Mouse (Mus musculus) heart, postnatal 0 days (tissue): ENCODE measurements at regions not wholly inside any gene's neighbourhood (a gene's known extent, or its start where the extent isn't known, plus 50 kb on each side); places are given as distances from the start of the nearest gene placed in this dataset.

Experiments
- CTCF ChIP-seq: IDR thresholded peaks from 2 replicates; pipeline ENCODE4 v1.5.1; 2016; ENCODE audit warnings: antibody characterized with exemption, control low read depth, low read depth
- EP300 ChIP-seq: IDR thresholded peaks from 2 replicates; pipeline ENCODE4 v1.6.1; 2016; ENCODE audit warnings: antibody characterized with exemption, low read depth

DNA sequence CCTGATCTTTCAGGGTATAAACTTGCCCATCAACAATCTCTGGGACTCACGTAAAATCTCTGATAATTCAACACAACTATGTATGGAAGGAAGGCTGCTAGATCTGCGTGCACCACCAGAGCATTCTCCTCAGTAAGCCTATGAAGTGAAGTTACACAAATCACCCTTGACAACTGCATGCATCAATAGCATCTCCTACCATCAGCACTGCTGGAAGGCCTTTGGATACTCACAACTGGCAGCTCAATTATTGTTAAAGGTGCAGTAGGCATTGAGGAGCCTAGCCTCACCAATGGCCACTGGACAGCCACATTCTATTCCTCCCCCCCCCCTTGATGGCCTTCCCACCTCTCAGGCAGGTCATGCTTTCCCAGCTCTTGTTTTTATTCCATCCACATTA is 64.9 kb upstream of the Kctd3 start:
- no peak for TF ChIP-seq EP300
- TF ChIP-seq CTCF, result no peak
